Mouse (Mus musculus) liver, embryonic 13.5 days (tissue): Measurements from ENCODE around the gene Larp4. TPM values are rescaled to one million over a fixed set of nuclear protein-coding genes. Genes with fewer than 3 reads are reported as not detected.
"Not testable (repeated sequence)": the region's sequence is repeated elsewhere in the genome, so short reads cannot be mapped to it uniquely, and the experiment has no call there.

Experiments used
- ATAC-seq: fragments of 200-750 bp; cut with Nextera tagmentation; 2 replicates; pipeline ENCODE4 v1.8.0; 2017; ENCODE audit warnings: low read depth, mild to moderate bottlenecking, moderate number of reproducible peaks, moderate library complexity
- DNase-seq: peaks from one replicate; pipeline ENCODE4 v3.0.0; 2022
- H3K27ac ChIP-seq: fragments of 300-500 bp; sonication (generic); 2 replicates; pipeline ENCODE4 v1.5.1; 2015; ENCODE audit warnings: moderate library complexity, mild to moderate bottlenecking, inconsistent platforms
- H3K27me3 ChIP-seq: fragments of 300-500 bp; sonication (generic); 2 replicates; pipeline ENCODE4 v1.6.1; 2015; ENCODE audit warnings: mild to moderate bottlenecking, inconsistent platforms
- H3K36me3 ChIP-seq: fragments of 300-500 bp; sonication (generic); 2 replicates; pipeline ENCODE4 v1.6.1; 2015; ENCODE audit warnings: mild to moderate bottlenecking, inconsistent platforms
- H3K4me1 ChIP-seq: fragments of 300-500 bp; sonication (generic); replicated peaks from 2 replicates; pipeline ENCODE4 v1.6.1; 2015; ENCODE audit warnings: inconsistent platforms
- H3K4me2 ChIP-seq: fragments of 300-500 bp; sonication (generic); 2 replicates; pipeline ENCODE4 v1.6.1; 2015; ENCODE audit warnings: inconsistent platforms, mild to moderate bottlenecking, moderate library complexity
- H3K4me3 ChIP-seq: fragments of 300-500 bp; sonication (generic); replicated peaks from 2 replicates; pipeline ENCODE4 v1.5.1; 2015; ENCODE audit warnings: mild to moderate bottlenecking, inconsistent platforms
- H3K9ac ChIP-seq: fragments of 300-500 bp; sonication (generic); 2 replicates; pipeline ENCODE4 v1.6.1; 2015; ENCODE audit warnings: mild to moderate bottlenecking, inconsistent platforms
- H3K9me3 ChIP-seq: fragments of 300-500 bp; sonication (generic); replicated peaks from 2 replicates; pipeline ENCODE4 v1.6.1; 2016; ENCODE audit warnings: inconsistent platforms
- WGBS: fragments of 180-500 bp; shearing (Covaris S2); methylation state at CpG from one replicate; pipeline ENCODE4 v1.1.7; 2015; ENCODE audit not compliant: insufficient replicate concordance; 5-methylcytosine and 5-hydroxymethylcytosine counted together
- polyA plus RNA-seq: library from polyadenylated mRNA; unstranded; fragments of >200 nt; fragmentation: Nextera tagmentation; extraction: Ambion mirVana; gene quantifications from 2 replicates; pipeline ENCODE4 v1.2.1, GENCODE M21; 2015

Gene Larp4
- polyA plus RNA-seq, 1 experiment from 2014 or later = 20.0 TPM

DNA sequence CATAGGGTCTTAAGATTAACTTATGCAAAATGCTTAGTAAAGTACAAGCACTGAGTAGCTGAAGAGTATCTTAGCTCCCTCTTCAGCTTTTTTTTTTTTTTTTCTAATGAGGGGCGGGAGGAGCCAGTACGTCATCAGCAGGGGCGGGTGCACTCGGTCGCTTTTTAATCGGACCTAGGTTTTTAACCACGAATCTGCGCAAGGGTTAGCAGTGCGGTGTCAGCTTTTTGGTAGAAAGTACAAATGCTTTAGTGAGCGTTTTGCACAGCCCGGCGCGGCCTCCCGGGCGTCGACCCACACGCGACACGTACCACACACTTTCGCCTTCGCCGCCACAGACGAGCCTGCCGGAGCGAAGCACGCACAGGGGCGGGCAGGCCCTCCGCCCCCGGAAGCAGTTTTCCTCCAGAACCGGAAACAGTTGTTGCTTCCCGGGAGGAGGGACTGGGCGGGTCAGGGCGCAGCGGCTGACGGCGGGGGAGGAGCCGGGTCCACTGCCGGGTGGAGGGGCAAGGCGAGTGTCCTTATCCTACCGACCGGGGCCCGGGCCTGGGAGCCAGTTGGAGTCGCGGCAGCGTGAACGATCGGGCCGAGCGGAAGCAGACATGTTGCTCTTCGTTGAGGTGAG is 2.6 kb downstream of the Larp4 start:
- peak; percentile 95 for ATAC-seq
- H3K27ac ChIP-seq = peak overlapping the region; percentile 94
- no peaks in the 10 kb centered on the region for H3K36me3 ChIP-seq
- H3K27me3 ChIP-seq = no peaks in the 10 kb centered on the region
- peak; percentile 95 for DNase-seq
- peak overlapping the region; percentile 96 for H3K9ac ChIP-seq
- WGBS = under 1% methylated on average over 50 of the region's 50 CpGs
- H3K9me3 ChIP-seq = no peaks in the 10 kb centered on the region
- H3K4me2 ChIP-seq = peak overlapping the region; percentile 87
- H3K4me3 ChIP-seq = peak overlapping the region; percentile 98
- H3K4me1 ChIP-seq = peaks cover 40% of the 10 kb centered on the region

DNA sequence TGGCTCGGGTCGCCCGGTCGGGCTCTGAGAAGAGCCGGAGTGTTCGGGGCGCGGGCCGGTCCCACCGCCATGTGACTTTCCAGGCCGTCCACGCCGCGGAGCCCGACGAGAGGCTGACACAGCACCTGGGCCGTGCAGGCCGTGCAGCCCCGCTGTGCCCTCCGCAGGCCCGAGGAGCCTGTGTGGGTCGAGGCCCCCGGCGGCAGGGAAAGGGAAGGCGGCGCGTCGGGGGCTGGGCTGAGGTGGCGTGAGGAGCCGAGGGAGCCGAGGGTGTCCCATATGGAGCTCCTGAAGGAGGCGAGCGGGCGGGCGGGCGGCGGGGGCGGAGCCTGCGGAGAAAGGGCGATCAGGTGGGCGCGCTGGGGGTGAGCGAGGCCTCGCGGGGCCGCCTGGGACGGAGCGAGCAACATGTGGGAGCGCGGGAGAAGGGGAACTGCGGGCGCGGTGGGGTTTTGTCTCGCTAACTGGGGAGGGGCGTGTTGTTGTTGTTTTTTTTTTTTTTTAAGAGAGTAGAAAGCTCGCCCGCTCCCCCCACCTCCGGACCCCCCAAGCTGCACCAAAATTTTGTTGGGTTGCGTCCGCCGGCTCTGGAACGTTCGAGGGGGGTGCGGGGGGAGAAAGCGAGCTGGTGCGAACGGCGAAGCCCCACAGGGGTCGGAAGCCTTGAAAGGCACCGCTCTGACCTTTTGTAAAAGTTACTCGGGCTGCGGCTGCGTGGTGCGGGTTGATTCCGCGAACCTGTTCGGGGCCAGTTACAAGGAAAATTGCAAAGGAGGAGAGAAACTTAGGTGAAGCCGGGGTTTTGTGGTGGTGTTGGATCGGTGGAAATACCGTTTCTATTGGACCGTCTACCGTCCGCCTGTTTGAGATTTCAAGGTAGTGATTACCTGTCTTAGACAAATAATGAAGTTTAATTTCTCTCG is 3.4 kb downstream of the Larp4 start:
- Histone ChIP-seq H3K27ac (peak overlapping the region; percentile 94), H3K4me3 (peak overlapping the region; percentile 98), H3K4me2 (peak overlapping the region; percentile 87), H3K4me1 (peaks cover 41% of the 10 kb centered on the region), H3K27me3 (no peaks in the 10 kb centered on the region), H3K36me3 (no peaks in the 10 kb centered on the region), H3K9me3 (no peaks in the 10 kb centered on the region), H3K9ac (peak overlapping the region; percentile 96)
- whole genome bisulfite sequencing = under 1% methylated on average over 83 of the region's 84 CpGs
- ATAC-seq (peak; percentile 76), DNase-seq (peak; percentile 34)

- Histone ChIP-seq H3K27me3 (no peaks in the 10 kb centered on the region), H3K9me3 (no peaks in the 10 kb centered on the region), H3K27ac (no peak overlapping the region), H3K4me3 (peak overlapping the region; percentile 98), H3K4me1 (peaks cover 39% of the 10 kb centered on the region), H3K36me3 (no peaks in the 10 kb centered on the region), H3K4me2 (peak overlapping the region; percentile 47), H3K9ac (peak overlapping the region; percentile 50; the same call in 1 of the 2 replicates)
- DNase-seq (no peak), ATAC-seq (no peak)
- WGBS = 44% methylated on average over 2 of the region's 2 CpGs
Measured at GRCm38 (mm10) chr15:99974476-99975220, 4.8 kb downstream of the Larp4 start.

DNA sequence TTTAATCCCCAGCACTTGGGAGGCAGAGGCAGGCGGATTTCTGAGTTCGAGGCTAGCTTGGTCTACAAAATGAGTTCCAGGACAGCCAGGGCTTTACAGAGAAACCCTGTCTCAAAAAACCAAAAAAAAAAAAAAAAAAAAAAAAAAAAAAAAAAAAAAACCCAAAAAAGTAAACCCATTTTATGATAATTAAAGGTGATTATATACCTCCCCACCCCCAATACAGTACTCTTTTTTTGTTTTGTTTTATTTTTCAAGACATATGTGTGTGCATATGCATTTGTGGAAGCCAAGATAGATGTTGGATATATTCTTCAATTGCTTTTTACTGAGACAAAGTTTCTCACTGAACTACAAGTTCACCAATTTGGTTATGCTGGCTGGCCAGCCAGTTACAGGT is 6.3 kb downstream of the Larp4 start:
- WGBS = 78% methylated on average over 2 of the region's 2 CpGs
- DNase-seq, H3K9ac ChIP-seq, H3K9me3 ChIP-seq, H3K27ac ChIP-seq, ATAC-seq, H3K4me3 ChIP-seq, H3K4me2 ChIP-seq, H3K36me3 ChIP-seq, H3K27me3 ChIP-seq: not testable (repeated sequence)
- H3K4me1 ChIP-seq = peaks cover 32% of the 10 kb centered on the region

- DNase-seq (no peak), ATAC-seq (no peak)
- H3K27ac ChIP-seq = no peak overlapping the region
Measured at GRCm38 (mm10) chr15:99979266-99979665, 9.4 kb downstream of the Larp4 start.

GRCm38 (mm10) chr15:99979715-99980114 is 9.8 kb downstream of the Larp4 start:
- no peaks in the 10 kb centered on the region for H3K9me3 ChIP-seq
- H3K9ac ChIP-seq = no peak overlapping the region
- 82% methylated on average over 2 of the region's 2 CpGs for WGBS
- no peaks in the 10 kb centered on the region for H3K36me3 ChIP-seq
- DNase-seq = no peak
- H3K4me1 ChIP-seq = peaks cover 16% of the 10 kb centered on the region
- no peak overlapping the region for H3K4me2 ChIP-seq
- no peaks in the 10 kb centered on the region for H3K27me3 ChIP-seq
- no peak overlapping the region for H3K4me3 ChIP-seq
- H3K27ac ChIP-seq = no peak overlapping the region
- no peak for ATAC-seq

More at GRCm38 (mm10) chr15:99979266-99979665, 9.4 kb downstream of the Larp4 start:
- Histone ChIP-seq H3K4me3 (no peak overlapping the region), H3K4me2 (no peak overlapping the region), H3K36me3 (no peaks in the 10 kb centered on the region), H3K27me3 (no peaks in the 10 kb centered on the region), H3K4me1 (peaks cover 19% of the 10 kb centered on the region), H3K9me3 (no peaks in the 10 kb centered on the region), H3K9ac (no peak overlapping the region)
- 49% methylated on average over 1 of the region's 1 CpGs for WGBS

DNA sequence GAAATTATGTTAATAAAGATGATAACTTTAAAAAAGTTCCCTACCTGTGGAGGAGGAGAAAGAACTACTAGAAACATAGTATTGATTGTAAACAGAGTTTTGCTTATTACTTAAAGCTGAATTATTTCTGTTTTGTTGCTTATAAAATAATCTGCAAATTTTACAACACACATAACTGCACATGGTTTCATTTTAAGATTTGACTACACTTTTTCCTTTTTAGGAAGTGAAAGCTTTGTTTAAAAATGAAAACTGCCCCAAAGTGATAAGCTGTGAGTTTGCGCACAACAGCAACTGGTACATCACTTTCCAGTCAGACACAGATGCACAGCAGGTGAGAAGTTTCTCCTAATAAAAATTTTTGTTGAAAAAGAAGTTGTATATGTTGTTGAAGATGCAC is 23.2 kb downstream of the Larp4 start:
- ATAC-seq (no peak), DNase-seq (no peak)
- 92% methylated on average over 1 of the region's 1 CpGs for WGBS
- H3K4me1 ChIP-seq = no peaks in the 10 kb centered on the region
- H3K36me3 ChIP-seq = peaks cover 63% of the 10 kb centered on the region
- no peak overlapping the region for H3K9ac ChIP-seq
- no peak overlapping the region for H3K4me3 ChIP-seq
- H3K4me2 ChIP-seq = no peak overlapping the region
- no peak overlapping the region for H3K27ac ChIP-seq
- no peaks in the 10 kb centered on the region for H3K27me3 ChIP-seq
- H3K9me3 ChIP-seq = no peaks in the 10 kb centered on the region

DNA sequence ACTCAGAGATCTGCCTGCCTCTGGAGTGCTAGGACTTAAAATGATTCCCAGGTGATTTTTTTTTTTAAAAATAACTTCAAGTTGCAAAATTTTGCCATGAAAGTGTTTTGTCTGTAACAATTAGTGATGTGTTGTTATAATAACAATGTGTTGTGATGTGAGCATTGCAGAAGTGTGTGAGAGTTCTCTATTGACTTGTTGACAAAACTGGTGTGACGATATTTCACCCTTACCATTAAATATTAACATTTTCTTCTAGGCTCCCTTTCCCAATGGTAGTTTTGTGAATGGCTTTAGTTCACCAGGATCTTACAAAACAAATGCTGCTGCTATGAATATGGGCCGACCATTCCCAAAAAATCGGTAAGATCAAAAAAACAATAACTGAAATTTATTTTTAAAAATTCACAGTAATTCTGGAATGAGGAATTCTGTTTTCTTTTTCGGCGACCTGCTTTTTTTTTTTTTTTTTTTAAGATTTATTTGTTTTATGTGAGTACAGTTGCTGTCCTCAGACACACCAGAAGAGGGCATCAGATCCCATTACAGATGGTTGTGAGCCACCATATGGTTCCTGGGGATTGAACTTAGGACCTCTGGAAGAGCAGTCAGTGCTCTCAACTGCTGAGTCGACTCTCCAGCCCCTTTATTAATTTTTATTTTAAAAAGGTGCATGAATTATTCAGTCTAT is 27.4 kb downstream of the Larp4 start:
- Histone ChIP-seq H3K4me3 (no peak overlapping the region), H3K4me1 (no peaks in the 10 kb centered on the region), H3K27me3 (no peaks in the 10 kb centered on the region), H3K9ac (no peak overlapping the region), H3K9me3 (no peaks in the 10 kb centered on the region), H3K36me3 (peaks cover 63% of the 10 kb centered on the region), H3K4me2 (no peak overlapping the region), H3K27ac (no peak overlapping the region)
- WGBS = 83% methylated on average over 6 of the region's 6 CpGs
- ATAC-seq (no peak), DNase-seq (no peak)

DNA sequence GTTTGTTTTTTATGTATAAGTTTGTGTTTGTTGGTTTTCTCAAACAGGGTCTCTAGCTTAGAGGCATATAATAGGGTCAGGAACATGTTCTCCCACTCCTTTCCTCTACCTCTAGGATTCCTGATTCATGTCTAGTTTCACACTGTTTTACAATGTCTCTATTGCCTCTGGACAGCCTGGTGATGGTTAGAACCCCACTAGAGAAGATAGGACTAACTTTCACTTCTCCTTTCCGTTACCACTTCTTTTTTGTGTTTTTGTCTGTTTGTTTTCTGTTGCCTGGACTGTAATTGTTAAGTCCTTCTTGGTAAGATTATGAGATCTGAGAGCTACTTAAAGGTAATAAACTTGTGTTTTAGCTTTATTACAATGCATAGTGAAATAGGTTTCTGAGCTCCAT is 29.5 kb downstream of the Larp4 start:
- Histone ChIP-seq H3K4me3 (no peak overlapping the region), H3K4me2 (no peak overlapping the region), H3K36me3 (peaks cover 64% of the 10 kb centered on the region), H3K27me3 (no peaks in the 10 kb centered on the region), H3K27ac (no peak overlapping the region), H3K9me3 (no peaks in the 10 kb centered on the region), H3K9ac (no peak overlapping the region), H3K4me1 (no peaks in the 10 kb centered on the region)
- DNase-seq (no peak), ATAC-seq (no peak)
- WGBS = 79% methylated on average over 1 of the region's 1 CpGs

DNA sequence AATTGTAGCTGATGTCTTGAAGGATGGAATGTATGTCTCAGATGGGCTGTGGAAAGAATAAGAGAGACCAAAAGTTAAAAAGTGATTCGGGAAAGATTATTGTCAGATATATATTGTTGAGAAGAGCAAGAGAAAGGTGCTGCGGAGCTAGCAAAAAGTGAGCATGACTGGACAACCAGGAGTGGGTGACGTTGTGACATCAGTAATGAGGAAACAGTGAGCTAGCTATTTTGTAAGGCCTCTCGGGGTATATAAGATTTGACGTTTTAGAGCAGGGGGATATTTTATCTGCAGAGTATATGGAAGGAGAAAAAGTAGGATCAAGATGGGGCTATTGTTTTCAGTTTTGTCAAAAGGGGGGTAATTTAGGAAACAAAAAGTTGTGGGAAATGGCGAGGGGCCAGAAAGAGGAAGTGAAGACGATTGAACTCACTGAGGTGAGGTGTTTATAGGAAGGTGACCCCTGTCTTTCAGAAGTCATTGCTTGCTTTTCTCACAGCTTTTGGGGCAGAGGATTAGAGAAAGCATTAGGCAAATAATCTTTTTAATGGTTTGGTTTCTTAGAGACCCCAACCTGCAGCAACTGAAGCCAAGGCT is 34.9 kb downstream of the Larp4 start:
- no peak for DNase-seq
- Histone ChIP-seq H3K27me3 (no peaks in the 10 kb centered on the region), H3K4me3 (no peak overlapping the region), H3K27ac (no peak overlapping the region), H3K9ac (no peak overlapping the region), H3K36me3 (peaks cover 81% of the 10 kb centered on the region), H3K9me3 (no peaks in the 10 kb centered on the region), H3K4me1 (no peaks in the 10 kb centered on the region), H3K4me2 (no peak overlapping the region)
- ATAC-seq = no peak
- 69% methylated on average over 7 of the region's 7 CpGs for WGBS
